Mouse (Mus musculus): Measurements from ENCODE around the gene Trpd52l3.

The Trpd52l3 gene

GRCm38 (mm10) chr19:30029894-30030635 is 26.5 kb downstream of the Trpd52l3 start, which contains the start of gene Uhrf2:
Gene Uhrf2 (plus strand): TSS chr19:30030513.
- peak; percentile 96 for ATAC-seq (ENCODE audit: low TSS enrichment)

DNA sequence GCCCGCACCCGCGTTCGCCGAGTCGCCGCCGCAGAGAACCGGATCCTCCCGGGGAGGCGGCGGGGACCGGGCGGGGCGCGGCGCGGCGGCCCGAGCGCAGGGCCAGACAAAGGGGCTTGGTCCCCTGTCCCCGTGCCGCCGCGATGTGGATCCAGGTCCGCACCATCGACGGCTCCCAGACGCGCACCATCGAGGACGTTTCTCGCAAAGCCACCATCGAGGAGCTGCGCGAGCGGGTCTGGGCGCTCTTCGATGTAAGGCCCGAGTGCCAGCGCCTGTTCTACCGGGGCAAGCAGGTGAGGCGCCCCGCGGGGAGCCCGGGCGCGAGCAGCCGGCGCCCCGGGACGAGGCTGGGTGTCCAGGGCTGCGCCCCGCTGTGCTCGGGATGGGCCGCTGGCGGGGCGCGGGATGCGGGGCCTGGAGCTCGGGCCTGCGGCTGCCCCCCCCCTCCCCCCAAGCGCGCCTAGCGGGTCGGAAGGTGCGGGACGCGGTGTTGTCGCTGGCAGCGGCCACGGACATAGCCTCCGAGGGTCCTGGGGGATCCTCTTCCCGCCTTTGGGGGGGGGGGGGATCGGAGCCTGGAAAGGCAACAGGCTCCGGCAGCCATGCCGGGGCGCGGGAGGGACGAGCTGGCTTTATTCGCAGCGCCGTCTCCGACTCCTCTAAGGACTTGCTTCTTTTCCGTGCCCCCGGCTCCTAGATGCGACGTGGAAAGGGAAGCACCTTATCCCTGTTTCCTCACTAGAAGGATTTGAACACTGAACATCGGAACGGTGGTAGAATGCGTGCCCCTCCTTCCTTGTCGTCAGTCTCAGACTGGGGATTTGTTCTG is 27.3 kb downstream of the Trpd52l3 start:
- ATAC-seq (ENCODE audit: low TSS enrichment) = peak; percentile 31

GRCm38 (mm10) chr19:30031468-30031931 is 27.9 kb downstream of the Trpd52l3 start:
- ATAC-seq (ENCODE audit: low TSS enrichment) = no peak

GRCm38 (mm10) chr19:30032206-30032605 is 28.6 kb downstream of the Trpd52l3 start:
- no peak for ATAC-seq (ENCODE audit: low TSS enrichment)

GRCm38 (mm10) chr19:30035361-30035760 is 31.8 kb downstream of the Trpd52l3 start:
- no peak for ATAC-seq (ENCODE audit: low TSS enrichment)

- ATAC-seq (ENCODE audit: low TSS enrichment) = no peak
These were observed 40.1 kb downstream of the Trpd52l3 start for GRCm38 (mm10) chr19:30043691-30044090.

- no peak for ATAC-seq (ENCODE audit: low TSS enrichment)
These were observed 41.0 kb downstream of the Trpd52l3 start for GRCm38 (mm10) chr19:30044630-30045029.

GRCm38 (mm10) chr19:30045857-30046256 is 42.3 kb downstream of the Trpd52l3 start:
- no peak for ATAC-seq (ENCODE audit: low TSS enrichment)

GRCm38 (mm10) chr19:30050584-30050983 is 47.0 kb downstream of the Trpd52l3 start:
- ATAC-seq (ENCODE audit: low TSS enrichment) = no peak

- no peak for ATAC-seq (ENCODE audit: low TSS enrichment)
These were observed 47.9 kb downstream of the Trpd52l3 start for GRCm38 (mm10) chr19:30051479-30051878.

GRCm38 (mm10) chr19:30054218-30054617 is 50.6 kb downstream of the Trpd52l3 start:
- no peak for ATAC-seq (ENCODE audit: low TSS enrichment)
